ENCODE assay signal across 17 mouse cellular contexts in genomic region chr13:93820173-93820572, GRCm38 (mm10).
"Had no signal": no experiment of that assay in that cellular context is flagged by ENCODE, and none has a peak within 500 bp of the region (broad histone marks: within the 10 kb centered on the region; RNA-seq: fewer than 3 reads in every experiment).

No protein-coding gene starts in this region.

- H3K9me3 ChIP-seq: liver, embryonic 13.5 days; liver, embryonic 15.5 days; midbrain, embryonic 13.5 days; midbrain, embryonic 15.5 days; stomach, embryonic 15.5 days had no signal

- ATAC-seq: liver, postnatal 0 days; midbrain, embryonic 13.5 days; midbrain, embryonic 15.5 days had no signal

- DNase-seq: liver; liver, embryonic 13.5 days; liver, postnatal 0 days; right cerebral cortex, postnatal 14 days; thymus, adult 2 months; thymus, postnatal 25 days; thymus, postnatal 4 days had no signal

- H3K36me3 ChIP-seq: liver, embryonic 13.5 days; liver, embryonic 15.5 days; midbrain, embryonic 13.5 days; midbrain, embryonic 15.5 days; neural tube, embryonic 12.5 days; stomach, embryonic 15.5 days had no signal

- H3K9ac ChIP-seq: liver, embryonic 13.5 days; liver, embryonic 15.5 days; liver, postnatal 0 days; midbrain, embryonic 13.5 days; midbrain, embryonic 15.5 days; neural tube, embryonic 12.5 days; stomach, embryonic 15.5 days had no signal

- H3K27me3 ChIP-seq: liver, embryonic 13.5 days; liver, embryonic 15.5 days; midbrain, embryonic 13.5 days; midbrain, embryonic 15.5 days; neural tube, embryonic 12.5 days; stomach, embryonic 15.5 days had no signal

- H3K4me3 ChIP-seq: liver, embryonic 13.5 days; liver, embryonic 15.5 days; megakaryocyte, embryonic 14.5 days; midbrain, embryonic 13.5 days; midbrain, embryonic 15.5 days; neural tube, embryonic 12.5 days; stomach, embryonic 15.5 days had no signal

- H3K27ac ChIP-seq: liver, embryonic 13.5 days; liver, embryonic 15.5 days; macrophage; midbrain, embryonic 13.5 days; midbrain, embryonic 15.5 days; neural tube, embryonic 12.5 days; stomach, embryonic 15.5 days; stomach, postnatal 0 days had no signal

- H3K4me2 ChIP-seq: liver, embryonic 11.5 days; liver, embryonic 13.5 days; liver, embryonic 15.5 days; midbrain, embryonic 11.5 days; midbrain, embryonic 13.5 days; midbrain, embryonic 15.5 days; neural tube, embryonic 12.5 days; stomach, embryonic 15.5 days had no signal

- H3K4me1 ChIP-seq: liver, embryonic 13.5 days; liver, embryonic 15.5 days; megakaryocyte, embryonic 14.5 days; midbrain, embryonic 13.5 days; midbrain, embryonic 15.5 days; neural tube, embryonic 12.5 days; stomach, embryonic 15.5 days had no signal
